In the genomic region with DNA sequence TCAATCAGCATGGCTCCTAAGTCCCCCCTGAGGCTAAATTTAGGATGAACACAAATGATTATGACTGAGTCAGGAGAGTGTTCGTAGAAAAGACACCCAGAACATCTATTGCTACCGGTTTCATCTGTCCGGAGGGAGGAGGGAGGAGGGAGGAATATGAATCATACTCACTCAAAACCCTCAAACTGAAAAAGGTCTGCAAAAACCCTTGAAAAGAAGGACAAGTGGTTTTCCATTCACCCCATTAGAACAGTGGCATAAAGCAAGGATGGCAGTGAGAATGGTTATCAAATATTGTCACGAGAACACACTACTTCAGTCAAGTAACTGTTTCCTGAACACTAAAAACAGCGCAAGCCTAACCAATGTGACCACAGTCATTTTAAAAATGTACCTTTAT, we compare ENCODE assay signal across 25 mouse cellular contexts. TPM values are rescaled to one million over a fixed set of nuclear protein-coding genes. Genes with fewer than 3 reads are reported as not detected.
DNase-seq lines count a peak whose midpoint lies in the region; ATAC-seq and TF ChIP-seq lines count a peak whose summit lies in the region.
"Had no signal": no experiment of that assay in that cellular context is flagged by ENCODE, and none has a peak within 500 bp of the region (broad histone marks: within the 10 kb centered on the region; RNA-seq: fewer than 3 reads in every experiment).

No protein-coding gene starts in this region.

- no peaks in the 10 kb centered on the region for H3K27me3 ChIP-seq in intestine, embryonic 15.5 days (replicated peaks)
- no peaks in the 10 kb centered on the region for H3K27me3 ChIP-seq in intestine, postnatal 0 days (replicated peaks; ENCODE audit: control insufficient read depth, insufficient read depth, low read length)
- H3K27me3 ChIP-seq in megakaryocyte, embryonic 14.5 days (replicated peaks) = no peaks in the 10 kb centered on the region
- H3K27me3 ChIP-seq: forebrain, embryonic 13.5 days; heart, embryonic 13.5 days; limb, embryonic 15.5 days; liver, embryonic 15.5 days; lung, embryonic 15.5 days; midbrain, embryonic 12.5 days; Patski had no signal

- no peak for DNase-seq in Muller cell, postnatal 12 days (ENCODE audit: inconsistent ontology term)
- DNase-seq in neural tube, embryonic 10.5 days (ENCODE audit: extremely low spot score, low spot score) = no peak
- DNase-seq: adrenal gland, postnatal 25 days; cerebellum, adult 18-20 months; heart, adult 2 months; kidney, postnatal 14 days; layer of hippocampus, adult 9-11 months; thymus, adult 18-20 months; thymus, postnatal 25 days had no signal

- H3K4me2 ChIP-seq in intestine, embryonic 15.5 days (replicated peaks) = no peak overlapping the region
- no peak overlapping the region for H3K4me2 ChIP-seq in intestine, postnatal 0 days (replicated peaks; ENCODE audit: low read depth)
- H3K4me2 ChIP-seq: forebrain, embryonic 13.5 days; heart, embryonic 13.5 days; limb, embryonic 15.5 days; liver, embryonic 15.5 days; lung, embryonic 15.5 days; midbrain, embryonic 12.5 days had no signal

- peaks cover 13% of the 10 kb centered on the region; the same call in 1 of the 2 replicates for H3K36me3 ChIP-seq in intestine, embryonic 15.5 days
- H3K36me3 ChIP-seq in intestine, postnatal 0 days (ENCODE audit: control insufficient read depth, insufficient read depth) = peaks cover 11% of the 10 kb centered on the region
- H3K36me3 ChIP-seq in megakaryocyte, embryonic 14.5 days (replicated peaks; ENCODE audit: low read length) = peaks cover 85% of the 10 kb centered on the region

- peak overlapping the region; percentile 70; the same call in 1 of the 2 replicates for H3K27ac ChIP-seq in intestine, embryonic 15.5 days
- H3K27ac ChIP-seq in intestine, postnatal 0 days (ENCODE audit: low read depth, low read length) = no peak overlapping the region
- H3K27ac ChIP-seq: forebrain, embryonic 13.5 days; heart, adult 2 months; heart, embryonic 13.5 days; limb, embryonic 10.5 days; limb, embryonic 15.5 days; lung, embryonic 15.5 days; midbrain, embryonic 12.5 days had no signal

- H3K4me1 ChIP-seq in intestine, embryonic 15.5 days (replicated peaks) = peaks cover 13% of the 10 kb centered on the region; the same call in 1 of the 2 replicates
- H3K4me1 ChIP-seq in intestine, postnatal 0 days (replicated peaks; ENCODE audit: control insufficient read depth, insufficient read depth, low read length) = peaks cover 17% of the 10 kb centered on the region
- H3K4me1 ChIP-seq in megakaryocyte, embryonic 14.5 days = peaks cover 74% of the 10 kb centered on the region
- H3K4me1 ChIP-seq: forebrain, embryonic 13.5 days; limb, embryonic 10.5 days; midbrain, embryonic 12.5 days had no signal

- no peaks in the 10 kb centered on the region for H3K9me3 ChIP-seq in intestine, embryonic 15.5 days
- no peaks in the 10 kb centered on the region for H3K9me3 ChIP-seq in intestine, postnatal 0 days (ENCODE audit: control insufficient read depth)
- H3K9me3 ChIP-seq in megakaryocyte, embryonic 14.5 days = no peaks in the 10 kb centered on the region
- H3K9me3 ChIP-seq: forebrain, embryonic 13.5 days; G1E; heart, embryonic 13.5 days; limb, embryonic 10.5 days; limb, embryonic 15.5 days; liver, embryonic 15.5 days; lung, embryonic 15.5 days; midbrain, embryonic 12.5 days had no signal

- H3K4me3 ChIP-seq in intestine, embryonic 15.5 days (replicated peaks) = no peak overlapping the region
- H3K4me3 ChIP-seq in intestine, postnatal 0 days (ENCODE audit: low read depth, low read length) = no peak overlapping the region
- H3K4me3 ChIP-seq in megakaryocyte, embryonic 14.5 days (replicated peaks) = peak overlapping the region; percentile 60
- H3K4me3 ChIP-seq: forebrain, embryonic 13.5 days; heart, adult 2 months; heart, embryonic 13.5 days; limb, embryonic 10.5 days; limb, embryonic 15.5 days; liver, embryonic 15.5 days; lung, embryonic 15.5 days; midbrain, embryonic 12.5 days had no signal

- WGBS in intestine, embryonic 15.5 days = 76% methylated on average over 5 of the region's 5 CpGs
- WGBS in intestine, postnatal 0 days = 65% methylated on average over 5 of the region's 5 CpGs

- H3K9ac ChIP-seq in intestine, embryonic 15.5 days = no peak overlapping the region
- no peak overlapping the region for H3K9ac ChIP-seq in intestine, postnatal 0 days (ENCODE audit: low read depth, low read length)
- H3K9ac ChIP-seq: forebrain, embryonic 13.5 days; heart, embryonic 13.5 days; limb, embryonic 15.5 days; liver, embryonic 15.5 days; lung, embryonic 15.5 days; midbrain, embryonic 12.5 days had no signal

- ATAC-seq in intestine, embryonic 15.5 days = no peak
- ATAC-seq in intestine, postnatal 0 days = no peak
- ATAC-seq in megakaryocyte, adult 5-6 weeks (ENCODE audit: poor library complexity, severe bottlenecking) = no peak
- peak; percentile 41 for ATAC-seq in common myeloid progenitor, adult 5-6 weeks (replicated peaks; ENCODE audit: low read depth, poor library complexity, severe bottlenecking)
- ATAC-seq: forebrain, embryonic 13.5 days; hindbrain, embryonic 16.5 days; intestine, embryonic 16.5 days; Patski had no signal

- no peak for TF ChIP-seq CTCF in intestine, postnatal 0 days (IDR thresholded peaks at IDR 0.05; ENCODE audit: low read depth)

RNA-seq across cellular contexts. Expression of a gene that starts 12.5 kb away (rescaled TPM):
- 20.9 and 23.5 TPM in 2 replicates for polyA plus RNA-seq in intestine, embryonic 15.5 days (2015; fragmentation: Nextera tagmentation; extraction: Ambion mirVana)
- 8.1 TPM in 2 replicates for polyA plus RNA-seq in intestine, postnatal 0 days (2015; fragmentation: Nextera tagmentation; extraction: Ambion mirVana)
- 0.78 and 2.1 TPM in 2 replicates for polyA plus RNA-seq in megakaryocyte, embryonic 14.5 days (2012; ENCODE audit: insufficient read depth, low replicate concordance)
- total RNA-seq in megakaryocyte, adult 5-6 weeks (2015) = 36.8 and 40.0 TPM in 2 replicates
- total RNA-seq in megakaryocyte, adult 5-6 weeks (2017) = 36.1 and 37.0 TPM in 2 replicates
- 46.2 and 48.8 TPM in 2 replicates for total RNA-seq in common myeloid progenitor, adult 5-6 weeks (2017)

RNA-seq across cellular contexts. Expression of a gene that starts 46.8 kb away (rescaled TPM):
- polyA plus RNA-seq in intestine, embryonic 15.5 days (2015; fragmentation: Nextera tagmentation; extraction: Ambion mirVana) = 106 and 109 TPM in 2 replicates
- polyA plus RNA-seq in intestine, postnatal 0 days (2015; fragmentation: Nextera tagmentation; extraction: Ambion mirVana) = 38.0 and 39.4 TPM in 2 replicates
- polyA plus RNA-seq in megakaryocyte, embryonic 14.5 days (2012; ENCODE audit: insufficient read depth, low replicate concordance) = 0.94 TPM in 1 of 2 replicates, not detected in the other
- total RNA-seq in megakaryocyte, adult 5-6 weeks (2015) = 0.20 and 0.91 TPM in 2 replicates
- 0.73 and 1.2 TPM in 2 replicates for total RNA-seq in megakaryocyte, adult 5-6 weeks (2017)
- 16.6 and 16.9 TPM in 2 replicates for total RNA-seq in common myeloid progenitor, adult 5-6 weeks (2017)
- polyA plus RNA-seq: G1E had no signal

Comparison
In these comparisons a context has a peak if more than half of its experiments do, and no peak if none do; other contexts are left out.
1. RNA of a gene that starts 46.8 kb away (polyA plus RNA-seq): 106 to 109 TPM in intestine, embryonic 15.5 days and 38.0 to 39.4 TPM in intestine, postnatal 0 days; 0.94 TPM in megakaryocyte, embryonic 14.5 days; every median in the first group is over 10 times any median in the second.